Mouse (Mus musculus): Measurements from ENCODE around the gene Cntn4. TPM values are rescaled to one million over a fixed set of nuclear protein-coding genes. Genes with fewer than 3 reads are reported as not detected.

Cntn4 gene
- polyA plus RNA-seq, 1 experiment from 2014 or later: 28.0 TPM

DNA sequence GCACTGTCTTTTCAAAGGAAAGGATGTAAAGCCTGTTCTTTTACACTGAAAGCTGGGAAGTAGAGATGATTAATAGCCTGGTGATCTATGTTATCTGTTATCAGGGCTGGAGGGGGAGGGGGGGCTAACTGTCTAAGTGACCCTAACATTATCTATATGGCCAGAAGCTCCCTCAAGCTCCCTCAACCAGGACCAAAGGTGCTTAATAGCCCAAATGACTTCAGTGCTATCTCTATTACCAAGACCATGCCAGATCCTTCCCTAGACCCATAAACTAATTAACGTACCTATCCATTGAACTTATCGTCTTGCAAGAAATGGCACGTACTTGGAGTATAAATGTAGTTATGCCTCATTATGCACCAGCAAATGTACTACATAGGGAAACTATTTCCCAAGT is 588.0 kb downstream of the Cntn4 start:
- 72% methylated on average over 3 of the region's 3 CpGs for WGBS

DNA sequence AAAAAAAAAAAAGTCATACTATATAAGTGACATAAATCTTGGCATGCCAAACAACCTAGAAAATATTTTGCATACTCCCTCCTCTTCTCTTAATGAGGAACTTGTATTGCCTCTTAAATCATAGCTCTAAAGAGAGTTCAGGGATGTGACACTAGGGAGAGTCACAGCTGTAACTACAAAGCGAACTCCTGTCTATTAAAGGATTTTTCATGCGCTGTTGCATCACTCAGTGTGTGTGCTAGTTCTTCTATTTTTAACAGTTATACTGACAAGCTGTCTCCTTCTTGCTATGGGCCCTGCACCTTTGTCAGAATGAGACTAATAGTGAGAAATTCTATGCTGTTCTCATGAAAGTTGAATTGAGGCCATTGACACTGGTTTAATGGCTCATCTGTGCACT is 588.8 kb downstream of the Cntn4 start:
- no peak overlapping the region for H3K9ac ChIP-seq
- no peak for ATAC-seq (ENCODE audit: low FRiP score, low read depth)
- no peaks in the 10 kb centered on the region for H3K4me1 ChIP-seq (replicated peaks)
- no peak overlapping the region for H3K4me2 ChIP-seq
- no peak overlapping the region for H3K27ac ChIP-seq (replicated peaks)
- WGBS: 71% methylated on average over 2 of the region's 2 CpGs
- H3K36me3 ChIP-seq: no peaks in the 10 kb centered on the region
- no peak overlapping the region for H3K4me3 ChIP-seq
- no peaks in the 10 kb centered on the region for H3K27me3 ChIP-seq
- H3K9me3 ChIP-seq: no peaks in the 10 kb centered on the region

More for the DNA sequence above, 588.0 kb downstream of the Cntn4 start:
- Histone ChIP-seq H3K4me2 (no peak overlapping the region), H3K9me3 (no peaks in the 10 kb centered on the region), H3K27me3 (no peaks in the 10 kb centered on the region), H3K4me1 (replicated peaks) (no peaks in the 10 kb centered on the region), H3K27ac (replicated peaks) (no peak overlapping the region), H3K36me3 (no peaks in the 10 kb centered on the region), H3K9ac (no peak overlapping the region), H3K4me3 (no peak overlapping the region)
- ATAC-seq (ENCODE audit: low FRiP score, low read depth): no peak

DNA sequence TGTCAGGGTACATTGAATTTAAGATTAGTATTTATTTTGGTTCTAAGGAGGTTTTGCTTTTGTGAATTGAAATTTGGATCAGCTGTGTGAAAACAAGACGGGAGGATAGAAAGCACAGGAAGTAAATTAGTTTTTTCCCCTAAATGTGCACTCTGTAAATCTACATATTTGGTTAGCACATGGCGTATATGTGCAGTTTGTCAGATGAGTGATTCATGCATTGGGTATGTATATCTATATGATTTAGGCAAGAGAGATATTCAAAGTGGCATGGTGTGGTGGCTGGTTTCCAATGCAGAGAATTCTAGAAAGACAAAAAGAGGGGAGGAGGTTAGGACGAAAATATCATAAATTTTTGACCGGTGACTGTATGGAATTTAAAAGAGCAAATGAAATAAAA is 591.3 kb downstream of the Cntn4 start:
- ATAC-seq (ENCODE audit: low FRiP score, low read depth): no peak
- no peaks in the 10 kb centered on the region for H3K4me1 ChIP-seq (replicated peaks)
- no peak overlapping the region for H3K27ac ChIP-seq (replicated peaks)
- no peak overlapping the region for H3K4me2 ChIP-seq
- H3K9me3 ChIP-seq: no peaks in the 10 kb centered on the region
- 87% methylated on average over 4 of the region's 4 CpGs for WGBS
- no peak overlapping the region for H3K9ac ChIP-seq
- H3K36me3 ChIP-seq: no peaks in the 10 kb centered on the region
- no peak overlapping the region for H3K4me3 ChIP-seq
- H3K27me3 ChIP-seq: no peaks in the 10 kb centered on the region

DNA sequence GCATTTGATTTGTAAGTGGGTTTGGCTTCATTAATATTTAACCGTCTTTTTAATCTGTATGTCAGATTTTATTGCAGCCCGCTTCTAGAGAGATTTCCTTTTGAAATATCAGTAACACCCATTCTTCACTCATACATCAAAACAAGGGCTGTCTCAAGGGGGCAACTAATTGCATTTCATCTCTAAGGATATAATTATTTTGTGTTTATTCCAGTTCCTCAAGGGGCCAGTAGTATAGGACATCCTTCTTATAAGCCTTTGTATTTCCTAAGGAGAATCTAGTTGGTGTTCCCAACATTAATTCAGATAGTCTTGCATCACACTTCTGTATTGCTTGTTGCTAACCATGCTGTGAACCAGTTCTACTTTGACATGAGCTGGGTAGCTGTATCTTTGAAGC is 599.7 kb downstream of the Cntn4 start:
- H3K9me3 ChIP-seq: no peaks in the 10 kb centered on the region
- WGBS: 74% methylated on average over 2 of the region's 2 CpGs
- no peaks in the 10 kb centered on the region for H3K36me3 ChIP-seq
- H3K9ac ChIP-seq: no peak overlapping the region
- H3K4me3 ChIP-seq: no peak overlapping the region
- no peak for ATAC-seq (ENCODE audit: low FRiP score, low read depth)
- no peaks in the 10 kb centered on the region for H3K4me1 ChIP-seq (replicated peaks)
- H3K27me3 ChIP-seq: no peaks in the 10 kb centered on the region
- H3K27ac ChIP-seq (replicated peaks): no peak overlapping the region
- no peak overlapping the region for H3K4me2 ChIP-seq

DNA sequence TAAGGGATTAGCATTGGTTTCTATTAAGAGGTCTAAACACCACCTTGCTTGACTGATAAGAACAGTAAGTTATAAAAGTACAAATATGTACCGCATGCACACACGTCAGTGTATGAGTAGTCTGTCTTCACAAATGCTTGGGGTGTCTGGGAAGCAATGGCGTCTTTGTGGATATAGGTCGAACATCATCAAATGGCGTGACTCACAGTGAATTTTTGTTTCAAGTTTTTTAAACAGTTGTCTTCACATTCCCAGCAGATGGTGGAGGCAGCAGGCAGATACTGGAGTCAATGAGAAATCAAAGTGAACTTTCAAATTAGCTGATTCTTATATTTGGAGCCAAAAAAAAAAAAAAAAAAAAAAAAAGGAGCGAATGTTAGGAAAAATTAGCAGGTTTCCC is 604.2 kb downstream of the Cntn4 start:
- no peak overlapping the region for H3K4me3 ChIP-seq
- no peaks in the 10 kb centered on the region for H3K9me3 ChIP-seq
- H3K27ac ChIP-seq (replicated peaks): no peak overlapping the region
- H3K36me3 ChIP-seq: no peaks in the 10 kb centered on the region
- WGBS: 93% methylated on average over 6 of the region's 6 CpGs
- no peaks in the 10 kb centered on the region for H3K27me3 ChIP-seq
- H3K9ac ChIP-seq: no peak overlapping the region
- ATAC-seq (ENCODE audit: low FRiP score, low read depth): no peak
- H3K4me2 ChIP-seq: no peak overlapping the region
- H3K4me1 ChIP-seq (replicated peaks): no peaks in the 10 kb centered on the region

DNA sequence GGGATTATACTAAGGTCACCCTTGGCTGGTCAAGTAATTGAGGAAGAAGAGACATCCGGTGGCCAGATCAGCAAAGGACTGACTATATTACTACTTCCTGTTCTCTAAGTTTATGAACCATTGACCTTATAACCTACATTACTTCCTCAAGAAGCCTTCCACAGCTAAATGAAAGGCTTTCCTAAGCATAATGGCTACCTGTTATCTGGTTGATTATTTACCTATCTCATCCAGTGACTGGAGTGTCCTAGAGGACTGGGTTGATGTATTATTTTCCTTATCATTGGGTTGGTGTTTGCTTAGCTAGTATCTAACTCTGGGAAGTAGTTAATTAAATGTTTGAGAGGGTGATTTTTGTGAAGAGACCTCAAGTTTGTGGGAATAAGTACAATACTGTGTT is 606.4 kb downstream of the Cntn4 start:
- 83% methylated on average over 1 of the region's 1 CpGs for WGBS
- H3K9ac ChIP-seq: no peak overlapping the region
- no peaks in the 10 kb centered on the region for H3K36me3 ChIP-seq

DNA sequence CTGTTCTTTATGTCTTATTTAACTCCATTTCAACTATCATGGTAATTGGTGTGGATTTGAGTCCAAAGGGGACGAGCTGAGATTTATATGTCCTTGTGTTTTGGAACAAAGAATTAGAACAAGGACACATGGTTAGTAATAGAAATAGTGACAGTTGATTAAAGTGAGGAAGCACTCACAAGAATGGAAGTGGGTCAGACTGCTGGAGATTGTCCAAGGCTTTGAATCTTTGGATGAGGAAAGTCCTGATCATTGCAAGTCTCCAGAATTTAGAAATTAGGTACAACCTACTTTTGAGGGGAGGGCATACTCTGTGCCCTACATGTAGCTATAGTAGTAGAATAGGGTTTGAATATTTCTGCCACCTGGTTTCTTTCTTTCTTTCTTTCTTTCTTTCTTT is 622.0 kb downstream of the Cntn4 start:
- Histone ChIP-seq H3K36me3 (no peaks in the 10 kb centered on the region), H3K4me1 (replicated peaks) (no peaks in the 10 kb centered on the region), H3K27ac (replicated peaks) (no peak overlapping the region), H3K9me3 (no peaks in the 10 kb centered on the region), H3K4me3 (no peak overlapping the region), H3K4me2 (no peak overlapping the region), H3K27me3 (no peaks in the 10 kb centered on the region), H3K9ac (no peak overlapping the region)
- no peak for ATAC-seq (ENCODE audit: low FRiP score, low read depth)
- 56% methylated on average over 1 of the region's 1 CpGs for WGBS

More for the DNA sequence above, 606.4 kb downstream of the Cntn4 start:
- H3K4me1 ChIP-seq (replicated peaks): no peaks in the 10 kb centered on the region
- H3K4me3 ChIP-seq: no peak overlapping the region
- H3K4me2 ChIP-seq: no peak overlapping the region
- H3K27ac ChIP-seq (replicated peaks): no peak overlapping the region
- H3K9me3 ChIP-seq: no peaks in the 10 kb centered on the region
- no peaks in the 10 kb centered on the region for H3K27me3 ChIP-seq
- no peak for ATAC-seq (ENCODE audit: low FRiP score, low read depth)

DNA sequence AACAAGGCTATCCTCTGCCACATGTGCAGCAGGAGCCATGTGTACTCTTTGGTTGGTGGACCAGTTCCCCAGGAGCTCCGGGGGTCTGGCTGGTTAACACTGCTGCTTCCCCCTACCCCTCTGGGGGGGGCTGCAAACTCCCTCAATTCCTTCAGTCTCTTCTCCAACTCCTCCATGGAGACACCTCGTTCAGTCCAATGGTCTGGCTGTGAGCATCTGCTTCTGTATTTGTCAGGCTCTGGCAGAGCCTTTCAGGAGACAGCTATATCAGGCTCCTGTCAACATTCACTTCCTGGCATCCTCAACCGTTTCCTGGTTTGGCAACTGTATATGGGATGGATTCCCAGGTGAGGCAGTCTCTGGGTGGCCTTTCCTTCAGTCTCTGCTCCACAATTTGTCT is 622.7 kb downstream of the Cntn4 start:
- no peak overlapping the region for H3K4me3 ChIP-seq
- ATAC-seq (ENCODE audit: low FRiP score, low read depth): no peak
- no peaks in the 10 kb centered on the region for H3K4me1 ChIP-seq (replicated peaks)
- H3K9me3 ChIP-seq: no peaks in the 10 kb centered on the region
- H3K27me3 ChIP-seq: no peaks in the 10 kb centered on the region
- no peak overlapping the region for H3K27ac ChIP-seq (replicated peaks)
- no peak overlapping the region for H3K9ac ChIP-seq
- WGBS: 77% methylated on average over 3 of the region's 3 CpGs
- H3K4me2 ChIP-seq: no peak overlapping the region
- no peaks in the 10 kb centered on the region for H3K36me3 ChIP-seq

DNA sequence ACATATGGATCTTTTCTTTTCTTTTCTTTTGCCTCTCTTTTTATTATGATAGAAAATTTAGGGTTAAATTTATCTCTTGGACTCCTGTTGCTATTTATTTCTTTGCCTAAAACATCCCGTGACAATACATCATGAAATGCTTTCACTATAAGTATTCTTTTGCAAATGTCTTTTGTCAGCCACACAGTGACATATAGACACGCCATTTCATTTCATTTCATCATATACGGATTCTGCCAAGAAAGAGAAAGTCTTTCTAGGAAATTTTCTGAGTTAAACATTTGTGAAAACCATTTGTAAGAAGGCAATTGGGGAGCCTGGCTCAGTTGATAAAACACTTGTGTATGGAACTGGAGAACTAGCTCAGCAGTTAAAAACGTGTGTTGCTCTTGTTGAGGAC is 625.0 kb downstream of the Cntn4 start:
- H3K4me1 ChIP-seq (replicated peaks): no peaks in the 10 kb centered on the region
- H3K27me3 ChIP-seq: no peaks in the 10 kb centered on the region
- H3K4me3 ChIP-seq: no peak overlapping the region
- no peaks in the 10 kb centered on the region for H3K9me3 ChIP-seq
- H3K4me2 ChIP-seq: no peak overlapping the region
- ATAC-seq (ENCODE audit: low FRiP score, low read depth): no peak
- no peak overlapping the region for H3K27ac ChIP-seq (replicated peaks)
- WGBS: 69% methylated on average over 4 of the region's 4 CpGs
- no peaks in the 10 kb centered on the region for H3K36me3 ChIP-seq
- H3K9ac ChIP-seq: no peak overlapping the region

DNA sequence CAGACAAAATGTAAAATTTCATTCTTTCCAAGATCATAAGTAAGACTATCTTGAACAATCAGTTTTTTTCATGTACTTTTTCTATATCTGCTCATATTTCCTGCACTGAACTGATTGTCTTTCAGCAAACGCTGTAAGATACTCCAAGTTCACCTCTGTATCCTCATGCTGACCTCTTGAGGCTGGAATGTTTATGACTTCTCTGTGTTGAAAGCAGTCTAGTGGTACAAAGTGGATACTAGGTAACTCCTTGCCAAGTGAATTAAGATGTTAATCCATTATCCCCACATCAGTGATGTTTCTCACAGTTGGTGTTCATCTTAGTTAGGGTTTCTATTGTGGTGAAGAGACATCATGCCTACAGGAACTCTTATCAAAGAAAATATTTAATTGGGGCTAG is 651.5 kb downstream of the Cntn4 start:
- H3K36me3 ChIP-seq: no peaks in the 10 kb centered on the region
- 78% methylated on average over 1 of the region's 1 CpGs for WGBS
- ATAC-seq (ENCODE audit: low FRiP score, low read depth): no peak

DNA sequence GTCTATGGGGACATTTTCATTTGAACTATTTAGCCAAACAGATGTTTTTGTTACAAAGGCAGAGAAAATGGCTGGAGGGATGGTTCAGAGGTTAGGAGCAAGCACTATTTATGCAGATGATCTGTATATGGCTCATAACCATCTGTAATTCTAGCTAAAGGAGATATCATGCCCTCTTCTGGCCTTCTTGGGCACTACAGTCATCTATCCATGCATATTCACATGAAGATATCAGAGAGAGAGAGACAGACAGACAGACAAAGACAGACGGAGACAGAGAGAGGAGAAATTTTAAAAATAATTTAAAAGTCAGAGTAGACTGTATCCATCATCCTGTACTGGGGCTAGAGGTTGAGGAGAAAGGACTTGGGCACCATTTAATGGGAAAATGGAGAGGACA is 652.2 kb downstream of the Cntn4 start:
- no peak for ATAC-seq (ENCODE audit: low FRiP score, low read depth)
- H3K4me3 ChIP-seq: no peak overlapping the region
- H3K4me1 ChIP-seq (replicated peaks): no peaks in the 10 kb centered on the region
- no peaks in the 10 kb centered on the region for H3K36me3 ChIP-seq
- H3K27ac ChIP-seq (replicated peaks): no peak overlapping the region
- WGBS: 64% methylated on average over 1 of the region's 1 CpGs
- H3K27me3 ChIP-seq: no peaks in the 10 kb centered on the region
- no peaks in the 10 kb centered on the region for H3K9me3 ChIP-seq
- no peak overlapping the region for H3K9ac ChIP-seq
- no peak overlapping the region for H3K4me2 ChIP-seq

More for the DNA sequence above, 651.5 kb downstream of the Cntn4 start:
- H3K27me3 ChIP-seq: no peaks in the 10 kb centered on the region
- no peak overlapping the region for H3K9ac ChIP-seq
- no peak overlapping the region for H3K4me3 ChIP-seq
- no peaks in the 10 kb centered on the region for H3K9me3 ChIP-seq
- no peaks in the 10 kb centered on the region for H3K4me1 ChIP-seq (replicated peaks)
- no peak overlapping the region for H3K4me2 ChIP-seq
- H3K27ac ChIP-seq (replicated peaks): no peak overlapping the region

DNA sequence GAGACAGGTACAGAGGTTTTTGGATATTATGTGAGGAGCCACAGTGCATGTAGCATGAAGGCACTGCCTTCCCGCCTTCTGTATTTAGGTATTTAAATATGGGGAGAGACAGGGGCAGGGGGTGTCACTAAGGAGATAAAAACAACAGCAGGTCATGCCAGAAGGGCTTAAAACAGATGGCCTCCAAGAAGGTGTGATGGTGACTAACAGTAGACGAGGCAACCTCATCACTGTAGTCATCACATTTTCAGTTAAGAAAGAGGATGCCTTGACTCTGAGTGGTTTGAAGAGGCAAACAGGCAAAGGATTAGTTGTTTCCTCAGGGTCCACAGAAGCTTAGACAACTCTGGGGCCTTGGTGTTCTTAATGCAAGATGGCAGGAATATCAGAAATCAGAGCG is 655.0 kb downstream of the Cntn4 start:
- H3K4me3 ChIP-seq: no peak overlapping the region
- no peak overlapping the region for H3K27ac ChIP-seq (replicated peaks)
- WGBS: 86% methylated on average over 3 of the region's 3 CpGs
- H3K4me1 ChIP-seq (replicated peaks): no peaks in the 10 kb centered on the region
- no peaks in the 10 kb centered on the region for H3K36me3 ChIP-seq
- H3K4me2 ChIP-seq: no peak overlapping the region
- no peaks in the 10 kb centered on the region for H3K9me3 ChIP-seq
- no peaks in the 10 kb centered on the region for H3K27me3 ChIP-seq
- H3K9ac ChIP-seq: no peak overlapping the region
- no peak for ATAC-seq (ENCODE audit: low FRiP score, low read depth)

DNA sequence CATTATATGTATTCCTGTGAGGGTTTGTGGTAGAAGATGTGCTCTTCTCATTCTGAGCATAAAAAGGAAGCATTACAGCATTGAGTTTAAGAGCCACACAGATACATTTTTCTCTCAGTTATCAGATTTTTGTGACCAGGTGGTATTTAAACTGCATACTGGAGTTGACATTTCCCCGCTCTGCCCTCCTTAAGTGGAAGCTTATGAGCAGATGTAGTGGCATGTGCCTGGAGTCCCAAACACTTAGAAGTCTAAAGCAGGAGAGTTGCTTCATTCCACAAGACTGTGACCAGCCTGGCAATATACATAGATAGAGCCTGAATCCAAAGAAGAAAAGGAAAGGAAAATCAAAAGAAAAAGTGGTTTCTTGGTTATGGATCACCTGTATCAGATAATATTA is 655.5 kb downstream of the Cntn4 start:
- no peak overlapping the region for H3K4me2 ChIP-seq
- H3K4me3 ChIP-seq: no peak overlapping the region
- no peak overlapping the region for H3K27ac ChIP-seq (replicated peaks)
- no peaks in the 10 kb centered on the region for H3K36me3 ChIP-seq
- H3K4me1 ChIP-seq (replicated peaks): no peaks in the 10 kb centered on the region
- ATAC-seq (ENCODE audit: low FRiP score, low read depth): no peak
- no peaks in the 10 kb centered on the region for H3K27me3 ChIP-seq
- no peak overlapping the region for H3K9ac ChIP-seq
- 88% methylated on average over 1 of the region's 1 CpGs for WGBS
- no peaks in the 10 kb centered on the region for H3K9me3 ChIP-seq
